Mouse (Mus musculus) forebrain, embryonic 15.5 days (tissue): ENCODE measurements around the gene Ldlrad3. TPM values are rescaled to one million over a fixed set of nuclear protein-coding genes. Genes with fewer than 3 reads are reported as not detected.

Source experiments
- ATAC-seq: fragments of 200-750 bp; cut with Nextera tagmentation; replicated peaks from 2 replicates; pipeline ENCODE4 v1.8.0; 2017; ENCODE audit warnings: mild to moderate bottlenecking, moderate TSS enrichment, moderate library complexity
- H3K27ac ChIP-seq: fragments of 300-500 bp; sonication (generic); replicated peaks from 2 replicates; pipeline ENCODE4 v1.5.1; 2015; ENCODE audit warnings: mild to moderate bottlenecking, inconsistent platforms
- H3K27me3 ChIP-seq: fragments of 300-500 bp; sonication (generic); 2 replicates; pipeline ENCODE4 v1.6.1; 2015; ENCODE audit warnings: inconsistent platforms
- H3K36me3 ChIP-seq: fragments of 300-500 bp; sonication (generic); 2 replicates; pipeline ENCODE4 v1.6.1; 2015; ENCODE audit warnings: mild to moderate bottlenecking, inconsistent platforms
- H3K4me1 ChIP-seq: fragments of 300-500 bp; sonication (generic); 2 replicates; pipeline ENCODE4 v1.6.1; 2015; ENCODE audit warnings: inconsistent platforms
- H3K4me2 ChIP-seq: fragments of 300-500 bp; sonication (generic); replicated peaks from 2 replicates; pipeline ENCODE4 v1.6.1; 2015; ENCODE audit warnings: mild to moderate bottlenecking, inconsistent platforms
- H3K4me3 ChIP-seq: fragments of 300-500 bp; sonication (generic); 2 replicates; pipeline ENCODE4 v1.5.1; 2015; ENCODE audit warnings: mild to moderate bottlenecking, inconsistent platforms
- H3K9ac ChIP-seq: fragments of 300-500 bp; sonication (generic); replicated peaks from 2 replicates; pipeline ENCODE4 v1.6.1; 2015; ENCODE audit warnings: mild to moderate bottlenecking, inconsistent platforms
- H3K9me3 ChIP-seq: fragments of 300-500 bp; sonication (generic); 2 replicates; pipeline ENCODE4 v1.6.1; 2016; ENCODE audit warnings: inconsistent platforms
- WGBS: fragments of 180-500 bp; shearing (Covaris S2); methylation state at CpG from one replicate; pipeline ENCODE4 v1.1.7; 2015; ENCODE audit warnings: mixed read lengths; 5-methylcytosine and 5-hydroxymethylcytosine counted together
- polyA plus RNA-seq: library from polyadenylated mRNA; unstranded; fragments of >200 nt; fragmentation: Nextera tagmentation; extraction: Ambion mirVana; gene quantifications from 2 replicates; pipeline ENCODE4 v1.2.1, GENCODE M21; 2015

Gene Ldlrad3
- polyA plus RNA-seq, 1 experiment from 2014 or later = 30.0 TPM

GRCm38 (mm10) chr2:102011311-102011975 is 174.7 kb downstream of the Ldlrad3 start:
- no peak for ATAC-seq
- Histone ChIP-seq H3K4me1 (peaks cover 35% of the 10 kb centered on the region), H3K4me3 (no peak overlapping the region), H3K27me3 (no peaks in the 10 kb centered on the region), H3K9ac (no peak overlapping the region), H3K4me2 (no peak overlapping the region), H3K36me3 (peaks cover 4% of the 10 kb centered on the region; the same call in 1 of the 2 replicates), H3K27ac (no peak overlapping the region), H3K9me3 (no peaks in the 10 kb centered on the region)
- WGBS = 50% methylated on average over 6 of the region's 6 CpGs

- ATAC-seq = no peak
- H3K9me3 ChIP-seq = no peaks in the 10 kb centered on the region
- H3K4me1 ChIP-seq = peaks cover 47% of the 10 kb centered on the region
- no peak overlapping the region for H3K27ac ChIP-seq
- H3K4me2 ChIP-seq = no peak overlapping the region
- H3K36me3 ChIP-seq = peaks cover 4% of the 10 kb centered on the region; the same call in 1 of the 2 replicates
- no peak overlapping the region for H3K4me3 ChIP-seq
- no peaks in the 10 kb centered on the region for H3K27me3 ChIP-seq
- WGBS = 70% methylated on average over 6 of the region's 6 CpGs
- no peak overlapping the region for H3K9ac ChIP-seq
These were observed 176.4 kb downstream of the Ldlrad3 start for GRCm38 (mm10) chr2:102009766-102010265.

GRCm38 (mm10) chr2:102006143-102006542 is 180.0 kb downstream of the Ldlrad3 start:
- Histone ChIP-seq H3K9me3 (no peaks in the 10 kb centered on the region), H3K4me1 (peaks cover 79% of the 10 kb centered on the region), H3K4me3 (no peak overlapping the region), H3K9ac (peak overlapping the region; percentile 25; the same call in 1 of the 2 replicates), H3K27ac (peak overlapping the region; percentile 41), H3K4me2 (no peak overlapping the region), H3K27me3 (no peaks in the 10 kb centered on the region), H3K36me3 (peaks cover 4% of the 10 kb centered on the region; the same call in 1 of the 2 replicates)
- 6% methylated on average over 4 of the region's 4 CpGs for WGBS
- ATAC-seq = no peak

- no peak for ATAC-seq
- H3K36me3 ChIP-seq = peaks cover 4% of the 10 kb centered on the region; the same call in 1 of the 2 replicates
- 20% methylated on average over 8 of the region's 8 CpGs for WGBS
- no peaks in the 10 kb centered on the region for H3K9me3 ChIP-seq
- H3K27ac ChIP-seq = peak overlapping the region; percentile 41
- no peak overlapping the region for H3K4me2 ChIP-seq
- peak overlapping the region; percentile 25; the same call in 1 of the 2 replicates for H3K9ac ChIP-seq
- peaks cover 83% of the 10 kb centered on the region for H3K4me1 ChIP-seq
- no peak overlapping the region for H3K4me3 ChIP-seq
- H3K27me3 ChIP-seq = no peaks in the 10 kb centered on the region
These were observed 180.7 kb downstream of the Ldlrad3 start for GRCm38 (mm10) chr2:102005377-102006007.

- Histone ChIP-seq H3K4me3 (no peak overlapping the region), H3K27ac (peak overlapping the region; percentile 96), H3K9me3 (no peaks in the 10 kb centered on the region), H3K4me1 (peaks cover 81% of the 10 kb centered on the region), H3K36me3 (no peaks in the 10 kb centered on the region), H3K27me3 (no peaks in the 10 kb centered on the region), H3K9ac (no peak overlapping the region), H3K4me2 (peak overlapping the region; percentile 39)
- WGBS = 16% methylated on average over 7 of the region's 7 CpGs
- no peak for ATAC-seq
These were observed 182.4 kb downstream of the Ldlrad3 start for GRCm38 (mm10) chr2:102003776-102004264.

- Histone ChIP-seq H3K4me1 (peaks cover 79% of the 10 kb centered on the region), H3K36me3 (no peaks in the 10 kb centered on the region), H3K9me3 (no peaks in the 10 kb centered on the region), H3K4me3 (peak overlapping the region; percentile 8; the same call in 1 of the 2 replicates), H3K4me2 (peak overlapping the region; percentile 39), H3K27me3 (no peaks in the 10 kb centered on the region), H3K9ac (peak overlapping the region; percentile 25; the same call in 1 of the 2 replicates), H3K27ac (peak overlapping the region; percentile 96)
- WGBS = 5% methylated on average over 8 of the region's 8 CpGs
- peak; percentile 76 for ATAC-seq
These were observed 183.0 kb downstream of the Ldlrad3 start for GRCm38 (mm10) chr2:102002974-102003775.

- no peak; the same call in none of the 2 replicates for ATAC-seq
These were observed 183.7 kb downstream of the Ldlrad3 start for GRCm38 (mm10) chr2:102002408-102002973.

GRCm38 (mm10) chr2:102001661-102002060 is 184.5 kb downstream of the Ldlrad3 start:
- Histone ChIP-seq H3K9ac (no peak overlapping the region), H3K9me3 (no peaks in the 10 kb centered on the region), H3K36me3 (no peaks in the 10 kb centered on the region), H3K27me3 (no peaks in the 10 kb centered on the region), H3K4me2 (0 out of 2 replicates have a peak overlapping the region, but pooled peaks have one; percentile 39), H3K4me3 (no peak overlapping the region), H3K27ac (peak overlapping the region; percentile 96), H3K4me1 (peaks cover 74% of the 10 kb centered on the region)
- no peak for ATAC-seq
- 0% methylated on average over 1 of the region's 1 CpGs for WGBS

More at GRCm38 (mm10) chr2:102002408-102002973, 183.7 kb downstream of the Ldlrad3 start:
- peak overlapping the region; percentile 25; the same call in 1 of the 2 replicates for H3K9ac ChIP-seq
- no peaks in the 10 kb centered on the region for H3K27me3 ChIP-seq
- 23% methylated on average over 12 of the region's 12 CpGs for WGBS
- H3K27ac ChIP-seq = peak overlapping the region; percentile 96
- peak overlapping the region; percentile 39 for H3K4me2 ChIP-seq
- no peaks in the 10 kb centered on the region for H3K36me3 ChIP-seq
- H3K9me3 ChIP-seq = no peaks in the 10 kb centered on the region
- H3K4me3 ChIP-seq = peak overlapping the region; percentile 8; the same call in 1 of the 2 replicates
- peaks cover 72% of the 10 kb centered on the region for H3K4me1 ChIP-seq

GRCm38 (mm10) chr2:101998911-101999572 is 187.1 kb downstream of the Ldlrad3 start:
- WGBS = 65% methylated on average over 11 of the region's 11 CpGs

GRCm38 (mm10) chr2:101997013-101997412 is 189.2 kb downstream of the Ldlrad3 start:
- no peak for ATAC-seq
- Histone ChIP-seq H3K9me3 (no peaks in the 10 kb centered on the region), H3K9ac (no peak overlapping the region), H3K27me3 (no peaks in the 10 kb centered on the region), H3K36me3 (no peaks in the 10 kb centered on the region), H3K4me1 (peaks cover 32% of the 10 kb centered on the region), H3K4me3 (no peak overlapping the region), H3K27ac (no peak overlapping the region), H3K4me2 (no peak overlapping the region)
- 35% methylated on average over 11 of the region's 11 CpGs for WGBS

More at GRCm38 (mm10) chr2:101998911-101999572, 187.1 kb downstream of the Ldlrad3 start:
- H3K9ac ChIP-seq = no peak overlapping the region
- H3K27ac ChIP-seq = no peak overlapping the region
- ATAC-seq = no peak
- no peaks in the 10 kb centered on the region for H3K36me3 ChIP-seq
- no peak overlapping the region for H3K4me2 ChIP-seq
- H3K9me3 ChIP-seq = no peaks in the 10 kb centered on the region
- no peaks in the 10 kb centered on the region for H3K27me3 ChIP-seq
- no peak overlapping the region for H3K4me3 ChIP-seq
- H3K4me1 ChIP-seq = peaks cover 52% of the 10 kb centered on the region
